Mouse (Mus musculus) frontal cortex, postnatal 36 days (tissue): ENCODE measurements at regions not wholly inside any gene's neighbourhood (a gene's known extent, or its start where the extent isn't known, plus 50 kb on each side); places are given as distances from the start of the nearest gene placed in this dataset.
A peak's percentile ranks its signal among the peaks of the same experiment; 100 is the strongest.

Experiments used
- DNase-seq, 2 experiments: peaks; one replicate each; pipeline ENCODE4 v3.0.0; 2022; ENCODE audit warnings: low spot score in 2 of 2

DNA sequence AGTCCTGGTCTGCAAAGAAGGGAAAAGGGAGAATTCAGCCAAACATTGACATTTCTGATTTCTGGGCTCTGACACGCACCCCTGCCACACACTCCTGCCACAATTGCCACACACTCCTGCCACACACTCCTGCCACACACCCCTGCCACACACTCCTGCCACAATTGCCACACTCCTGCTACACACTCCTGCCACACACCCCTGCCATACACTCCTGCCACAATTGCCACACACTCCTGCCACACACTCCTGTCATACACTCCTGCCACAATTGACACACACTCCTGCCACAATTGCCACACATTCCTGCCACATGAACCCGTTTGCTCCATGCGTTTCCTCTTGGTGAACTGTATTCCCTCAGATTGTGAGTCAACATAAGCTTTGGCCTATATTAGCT is 130.0 kb upstream of the Gm9833 start:
- no peak for DNase-seq

DNA sequence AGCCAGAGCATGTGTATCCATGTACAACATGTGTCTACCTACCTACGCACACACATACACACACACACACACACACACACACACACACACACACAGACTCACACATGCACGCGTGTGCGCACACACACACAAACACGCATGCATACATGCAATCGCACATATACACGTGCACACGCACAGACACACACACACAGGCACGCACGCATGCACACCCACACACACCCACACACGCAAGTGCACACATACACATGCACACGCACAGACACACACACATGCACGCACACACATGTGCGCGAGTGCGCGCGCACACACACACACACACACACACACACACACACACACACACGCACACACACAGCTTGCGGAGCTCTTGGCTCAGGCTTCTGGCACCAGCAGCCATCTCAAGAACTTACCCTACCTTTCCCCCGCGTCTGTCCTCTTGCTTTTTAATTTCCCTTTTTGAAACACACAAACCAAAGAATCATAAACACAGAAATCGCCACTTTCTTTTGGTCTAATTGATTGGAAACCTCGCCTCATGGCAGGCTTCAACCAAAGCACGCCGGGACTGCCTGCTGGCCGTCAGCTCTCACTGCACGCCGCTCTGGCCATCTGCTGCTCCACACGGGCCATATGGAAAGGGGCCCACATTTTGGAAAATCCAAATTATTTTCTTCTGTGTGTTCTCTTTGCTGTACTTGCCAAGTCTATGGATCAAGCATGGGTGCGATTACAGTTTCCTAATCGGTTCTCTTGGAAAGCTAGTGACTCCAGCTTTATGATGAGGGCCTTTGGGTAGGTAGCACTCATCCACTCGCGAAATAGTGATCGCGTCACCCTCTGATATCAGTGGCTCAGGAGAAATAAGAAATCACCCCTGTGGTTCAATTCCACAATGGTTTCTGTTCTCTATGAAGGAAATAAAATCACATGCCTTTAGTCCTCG is 127.9 kb upstream of the Gm9833 start:
- no peak for DNase-seq

DNA sequence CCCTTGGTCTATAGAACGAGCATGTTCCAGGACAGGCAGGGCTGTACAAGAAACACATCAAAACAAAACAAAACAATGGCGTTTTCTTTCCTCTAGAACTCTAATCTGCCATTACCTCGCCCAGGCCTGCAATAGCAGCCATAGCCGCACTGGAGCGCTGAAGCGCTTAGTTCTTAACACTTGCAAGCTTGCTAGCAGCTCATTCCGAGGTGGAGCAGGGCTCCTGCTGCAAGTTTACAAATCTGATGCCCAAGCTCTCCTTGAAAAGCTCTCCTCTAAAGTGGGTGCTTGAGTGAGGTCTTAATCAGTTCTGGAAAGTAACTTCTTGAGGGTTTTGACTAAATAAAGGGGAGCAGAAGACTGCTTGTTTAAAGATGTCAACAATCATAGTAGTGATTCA is 127.2 kb upstream of the Gm9833 start:
- peak in 1 of 2 experiments; percentile 53 for DNase-seq
